Mouse (Mus musculus): ENCODE measurements around the gene Lag3.

DNA sequence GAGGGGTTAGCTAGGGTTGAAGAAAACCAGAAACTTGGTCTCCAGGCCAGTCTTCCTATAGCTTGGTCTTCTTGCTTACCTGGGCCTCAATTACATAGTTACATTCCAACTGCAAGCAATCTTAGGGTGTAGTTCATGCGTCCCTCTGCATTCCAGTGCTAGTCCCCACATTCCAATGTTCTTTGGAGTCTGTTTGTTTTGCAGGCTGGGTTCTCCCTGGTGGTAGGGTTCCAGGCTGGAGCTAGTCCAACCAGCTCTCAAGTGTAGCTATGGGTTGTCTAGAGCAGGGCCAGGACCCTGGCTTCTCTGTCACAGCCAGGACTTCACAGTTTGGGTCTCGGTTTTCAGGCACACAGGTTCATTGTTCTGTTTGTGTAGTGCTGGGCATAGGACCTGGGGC is 26.0 kb upstream of the Lag3 start:
- no peak for TF ChIP-seq CTCF (IDR thresholded peaks at IDR 0.05; ENCODE audit: borderline replicate concordance, insufficient read depth, low read depth, low read length)
- TF ChIP-seq POLR2A (IDR thresholded peaks at IDR 0.05; ENCODE audit: borderline replicate concordance, insufficient read depth, low read length) = no peak

All from cerebellum, adult 2 months (tissue).